Mouse (Mus musculus) frontal cortex, postnatal 36 days (tissue): Measurements from ENCODE around the gene Ltn1.

Source experiments
- DNase-seq, 2 experiments: peaks; one replicate each; pipeline ENCODE4 v3.0.0; 2022; ENCODE audit warnings: low spot score in 2 of 2

The Ltn1 gene

GRCm38 (mm10) chr16:87393813-87394548, 38.4 kb downstream of the Ltn1 start:
- DNase-seq, result peak; percentile 56 to 75

GRCm38 (mm10) chr16:87387444-87387977, 44.9 kb downstream of the Ltn1 start:
- no peak for DNase-seq

- no peak for DNase-seq
Measured at GRCm38 (mm10) chr16:87384366-87384765, 48.0 kb downstream of the Ltn1 start.

DNA sequence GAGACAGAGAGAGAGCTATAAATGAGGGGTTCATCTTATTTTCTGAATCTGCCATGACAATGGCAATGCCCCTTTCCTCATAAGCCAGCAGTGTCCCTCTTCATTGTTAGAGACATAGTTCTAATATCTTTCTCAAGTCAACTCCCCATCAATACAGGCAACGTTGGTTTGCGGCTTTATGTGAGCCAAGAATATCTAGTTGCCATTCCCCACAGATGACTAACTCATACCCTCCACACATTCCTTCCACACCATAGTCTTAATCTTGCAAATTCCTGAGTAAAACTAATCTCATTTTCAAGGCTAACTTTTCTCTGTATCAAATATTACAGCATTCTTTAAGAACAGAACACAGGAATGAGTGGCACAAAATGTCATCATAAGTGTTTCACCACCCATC, 49.4 kb downstream of the Ltn1 start:
- DNase-seq, result no peak

DNA sequence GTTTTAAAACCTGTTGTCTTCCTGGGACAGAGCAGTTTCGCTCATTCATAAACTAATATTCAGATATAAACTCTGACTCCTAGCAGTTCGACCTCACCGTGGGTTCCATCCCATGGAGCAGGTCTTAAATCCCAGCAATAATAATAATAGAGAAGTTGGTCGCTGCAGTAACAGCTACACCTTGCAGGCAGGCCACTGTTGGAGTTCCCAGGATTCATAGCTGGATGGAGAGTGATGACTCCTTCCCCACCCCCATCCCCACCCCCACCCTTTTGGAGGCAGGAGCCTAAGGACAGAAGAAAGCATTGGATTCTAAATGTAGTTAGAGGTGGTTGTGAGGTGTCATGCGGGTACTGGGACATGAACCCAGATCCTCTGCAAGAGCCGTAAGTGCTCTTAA, 66.0 kb downstream of the Ltn1 start:
- DNase-seq, result no peak

GRCm38 (mm10) chr16:87366035-87366434, 66.4 kb downstream of the Ltn1 start:
- no peak for DNase-seq

- no peak for DNase-seq
Measured at GRCm38 (mm10) chr16:87364231-87364630, 68.2 kb downstream of the Ltn1 start.

DNA sequence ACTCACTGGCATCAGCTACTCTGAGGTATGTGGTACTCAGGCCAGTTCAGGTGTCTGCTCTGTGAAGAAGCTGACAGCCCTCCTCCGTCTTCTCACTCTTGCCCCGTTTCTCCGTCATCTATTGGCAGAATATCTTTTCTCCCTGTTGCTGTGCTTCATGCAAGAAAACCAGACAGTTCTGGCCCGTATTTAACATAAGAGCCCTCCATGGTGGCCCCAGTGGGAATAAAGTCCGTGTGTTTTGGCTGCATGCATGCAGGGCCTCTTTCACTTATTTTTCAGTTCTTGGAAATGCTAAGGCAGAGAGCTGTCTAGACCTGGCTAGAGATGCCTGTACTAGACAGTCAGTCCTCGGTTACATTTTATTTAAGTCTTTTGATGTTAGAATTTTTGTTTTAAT, 72.3 kb downstream of the Ltn1 start:
- DNase-seq, result no peak

GRCm38 (mm10) chr16:87354748-87355147, 77.7 kb downstream of the Ltn1 start:
- no peak for DNase-seq

DNA sequence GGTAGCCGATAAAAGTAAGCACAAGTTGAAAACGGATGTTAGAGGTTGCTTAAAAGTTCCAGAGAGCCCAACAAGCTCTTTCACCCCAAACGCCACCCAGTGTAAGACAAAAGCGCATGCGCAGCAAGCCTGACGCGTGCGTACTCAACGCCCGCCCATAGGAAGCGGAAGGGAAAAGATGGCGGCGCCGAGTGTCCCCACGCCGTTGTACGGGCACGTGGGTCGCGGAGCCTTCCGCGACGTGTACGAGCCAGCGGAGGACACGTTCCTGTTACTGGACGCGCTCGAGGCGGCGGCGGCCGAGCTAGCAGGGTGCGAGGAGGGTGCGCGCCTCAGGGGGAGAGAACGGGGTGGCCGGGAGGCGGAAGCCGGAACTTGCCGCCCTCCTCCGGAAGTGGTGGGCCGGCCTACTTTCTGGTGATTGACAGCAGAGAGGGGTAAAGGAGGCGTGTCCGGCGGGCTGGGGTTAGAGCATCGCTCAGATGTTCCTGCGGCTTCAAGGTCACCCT, 78.3 kb downstream of the Ltn1 start, which contains the start of gene N6amt1:
N6amt1 (plus strand) TSS at position 111 of the 509 bp plus-strand sequence.
- DNase-seq, result peak; percentile 94 to 95

DNA sequence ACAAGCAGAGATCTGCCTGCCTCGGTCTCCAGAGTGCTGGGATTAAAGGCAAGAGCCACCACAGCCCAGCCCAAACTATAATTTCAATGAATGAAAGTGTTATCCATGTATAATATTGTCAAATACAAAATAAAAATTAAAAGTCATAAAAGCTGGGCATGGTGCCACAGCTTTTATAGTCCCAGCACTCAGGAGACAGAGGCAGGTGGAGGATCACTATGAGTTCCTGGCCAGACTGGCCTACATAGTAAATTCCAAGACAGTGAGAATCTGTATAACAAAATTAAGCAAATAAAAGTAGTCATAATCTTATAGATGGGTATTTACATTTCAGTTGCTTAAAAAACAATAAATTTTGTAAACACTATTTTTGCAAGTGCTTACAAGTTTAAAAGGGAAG, 78.8 kb downstream of the Ltn1 start:
- no peak for DNase-seq

GRCm38 (mm10) chr16:87351386-87352105, 80.9 kb downstream of the Ltn1 start:
- no peak for DNase-seq

- no peak for DNase-seq
Measured at GRCm38 (mm10) chr16:87348133-87348532, 84.3 kb downstream of the Ltn1 start.

DNA sequence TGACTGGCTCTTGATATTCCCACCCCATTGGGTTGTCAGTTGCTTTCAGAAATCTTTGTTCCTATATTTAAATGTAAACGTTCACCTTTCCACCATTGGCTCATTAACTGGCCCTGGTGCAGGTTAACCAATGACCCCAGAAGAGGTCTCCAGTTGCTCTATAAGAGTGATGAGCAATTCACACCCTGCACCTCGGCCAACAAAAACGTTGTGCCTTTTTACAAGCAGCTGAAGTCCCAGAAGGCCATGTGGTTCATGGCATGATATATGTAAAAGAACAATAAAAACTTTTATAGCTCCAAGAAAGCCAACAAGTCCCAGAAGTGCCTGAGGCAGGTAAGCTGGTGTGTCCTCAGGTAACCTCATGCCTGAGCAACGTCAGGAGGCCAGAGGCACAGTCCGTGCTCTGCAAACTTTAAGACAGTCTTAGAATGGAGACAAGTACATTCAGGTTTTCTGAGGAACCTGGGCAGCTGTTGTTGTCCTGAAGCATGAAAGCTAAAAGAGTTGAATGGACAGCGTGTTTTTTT, 91.3 kb downstream of the Ltn1 start:
- DNase-seq, result no peak

DNA sequence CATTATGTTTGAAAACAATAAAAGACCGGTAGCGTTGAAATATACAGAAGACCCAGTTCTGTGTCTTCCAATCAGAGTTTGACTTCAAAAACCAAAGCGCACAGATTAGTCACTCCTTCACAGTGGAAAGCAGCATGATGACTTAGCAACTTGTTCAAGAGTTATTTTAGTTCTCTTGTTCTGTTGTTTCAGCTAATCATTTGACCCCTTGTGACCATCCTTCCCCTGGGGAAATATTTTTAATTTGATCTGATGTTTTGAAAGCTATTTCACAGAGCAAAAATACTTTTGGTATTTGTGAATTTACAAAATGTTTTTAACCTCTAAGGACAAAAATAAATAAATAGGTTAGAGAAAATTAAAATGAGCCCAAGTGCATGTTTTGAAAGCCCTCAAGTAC, 97.7 kb downstream of the Ltn1 start:
- DNase-seq, result no peak

GRCm38 (mm10) chr16:87329986-87330385, 102.4 kb downstream of the Ltn1 start:
- DNase-seq, result no peak
